ENCODE assay signal across 15 mouse cellular contexts in the genomic region with DNA sequence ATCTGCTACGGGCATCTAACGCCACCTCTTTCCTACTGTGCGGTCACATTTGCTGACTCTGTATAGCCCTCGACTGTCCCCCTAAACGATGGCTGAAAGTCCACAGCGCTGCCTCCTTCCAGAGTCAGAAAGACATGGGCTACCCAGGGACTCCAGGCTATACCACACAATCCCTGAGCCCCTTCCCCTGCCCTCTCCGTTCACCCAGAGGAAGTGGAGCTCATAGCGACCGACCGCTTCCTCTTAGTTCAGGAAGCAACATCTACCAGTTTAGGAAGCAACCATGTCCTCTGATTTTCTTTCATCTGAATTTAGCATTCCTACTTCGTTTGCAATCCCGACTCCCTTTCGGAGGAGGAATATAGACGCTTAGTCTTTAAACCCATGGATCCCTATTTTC.
"Had no signal": no experiment of that assay in that cellular context is flagged by ENCODE, and none has a peak within 500 bp of the region (broad histone marks: within the 10 kb centered on the region; RNA-seq: fewer than 3 reads in every experiment).

No protein-coding gene starts in this region.

- H3K27me3 ChIP-seq: liver, embryonic 13.5 days; midbrain, embryonic 12.5 days; neural tube, embryonic 13.5 days had no signal

- H3K36me3 ChIP-seq: liver, embryonic 13.5 days; midbrain, embryonic 12.5 days; neural tube, embryonic 13.5 days had no signal

- H3K27ac ChIP-seq: left cerebral cortex, adult 2 months; liver, embryonic 13.5 days; neural tube, embryonic 13.5 days had no signal

- H3K9me3 ChIP-seq: liver, embryonic 13.5 days; midbrain, embryonic 12.5 days; neural tube, embryonic 13.5 days had no signal

- H3K4me2 ChIP-seq: liver, embryonic 13.5 days; midbrain, embryonic 12.5 days; neural tube, embryonic 13.5 days had no signal

- DNase-seq: kidney, adult 18-20 months; kidney, adult 9 months; kidney, postnatal 14 days; kidney, postnatal 4 days; layer of hippocampus, adult 9-11 months; liver, embryonic 13.5 days; lung, adult 2 months; lung, postnatal 14 days; lung, postnatal 4 days; thymus, postnatal 25 days had no signal

- H3K4me1 ChIP-seq: liver, embryonic 13.5 days had no signal

- H3K4me3 ChIP-seq: left cerebral cortex, adult 2 months; liver, embryonic 13.5 days; midbrain, embryonic 12.5 days; myocyte; neural tube, embryonic 13.5 days had no signal

- ATAC-seq: midbrain, embryonic 16.5 days had no signal

- H3K9ac ChIP-seq: liver, embryonic 13.5 days; midbrain, embryonic 12.5 days; neural tube, embryonic 13.5 days had no signal
